Mouse (Mus musculus) midbrain, embryonic 16.5 days (tissue): ENCODE measurements at regions not wholly inside any gene's neighbourhood (a gene's known extent, or its start where the extent isn't known, plus 50 kb on each side); places are given as distances from the start of the nearest gene placed in this dataset.

ENCODE experiments used
- ATAC-seq: fragments of 200-750 bp; cut with Nextera tagmentation; 2 replicates; pipeline ENCODE4 v1.8.0; 2017; ENCODE audit warnings: moderate TSS enrichment
- H3K27ac ChIP-seq: fragments of 300-500 bp; sonication (generic); 2 replicates; pipeline ENCODE4 v1.5.1; 2014; ENCODE audit warnings: mild to moderate bottlenecking, low read length, mixed read lengths
- H3K27me3 ChIP-seq: fragments of 300-500 bp; sonication (generic); 2 replicates; pipeline ENCODE4 v1.6.1; 2014; ENCODE audit warnings: low read depth, low read length, mixed read lengths; ENCODE audit not compliant: control insufficient read depth, insufficient read depth
- H3K36me3 ChIP-seq: fragments of 300-500 bp; sonication (generic); 2 replicates; pipeline ENCODE4 v1.6.1; 2014; ENCODE audit warnings: mild to moderate bottlenecking, low read length, moderate library complexity, mixed read lengths; ENCODE audit not compliant: control insufficient read depth, insufficient read depth
- H3K4me1 ChIP-seq: fragments of 300-500 bp; sonication (generic); 2 replicates; pipeline ENCODE4 v1.6.1; 2014; ENCODE audit warnings: mild to moderate bottlenecking, low read length, mixed read lengths; ENCODE audit not compliant: control insufficient read depth, insufficient read depth
- H3K4me2 ChIP-seq: fragments of 300-500 bp; sonication (generic); 2 replicates; pipeline ENCODE4 v1.6.1; 2014; ENCODE audit warnings: mild to moderate bottlenecking, low read length, mixed read lengths
- H3K4me3 ChIP-seq: fragments of 300-500 bp; sonication (generic); 2 replicates; pipeline ENCODE4 v1.5.1; 2014; ENCODE audit warnings: low read depth, mild to moderate bottlenecking, low read length, moderate library complexity, mixed read lengths
- H3K9ac ChIP-seq: fragments of 300-500 bp; sonication (generic); 2 replicates; pipeline ENCODE4 v1.6.1; 2014; ENCODE audit warnings: low read depth, low read length, mixed read lengths
- H3K9me3 ChIP-seq: fragments of 300-500 bp; sonication (generic); replicated peaks from 2 replicates; pipeline ENCODE4 v1.6.1; 2014; ENCODE audit warnings: mild to moderate bottlenecking, low read length, mixed read lengths; ENCODE audit not compliant: control insufficient read depth, poor library complexity, severe bottlenecking
- WGBS: fragments of 180-500 bp; shearing (Covaris S2); extraction: QIAGEN DNeasy Blood & Tissue Kit; methylation state at CpG from one replicate; pipeline ENCODE4 v1.1.7; 2014; 5-methylcytosine and 5-hydroxymethylcytosine counted together

- Histone ChIP-seq H3K36me3 (no peaks in the 10 kb centered on the region), H3K9ac (no peak overlapping the region), H3K27ac (no peak overlapping the region), H3K27me3 (no peaks in the 10 kb centered on the region), H3K4me1 (no peaks in the 10 kb centered on the region), H3K4me3 (no peak overlapping the region), H3K9me3 (no peaks in the 10 kb centered on the region), H3K4me2 (no peak overlapping the region)
- 65% methylated on average over 3 of the region's 3 CpGs for WGBS
- no peak for ATAC-seq
Measured at GRCm38 (mm10) chr12:47275904-47276303, 457.2 kb upstream of the Nova1 start.

DNA sequence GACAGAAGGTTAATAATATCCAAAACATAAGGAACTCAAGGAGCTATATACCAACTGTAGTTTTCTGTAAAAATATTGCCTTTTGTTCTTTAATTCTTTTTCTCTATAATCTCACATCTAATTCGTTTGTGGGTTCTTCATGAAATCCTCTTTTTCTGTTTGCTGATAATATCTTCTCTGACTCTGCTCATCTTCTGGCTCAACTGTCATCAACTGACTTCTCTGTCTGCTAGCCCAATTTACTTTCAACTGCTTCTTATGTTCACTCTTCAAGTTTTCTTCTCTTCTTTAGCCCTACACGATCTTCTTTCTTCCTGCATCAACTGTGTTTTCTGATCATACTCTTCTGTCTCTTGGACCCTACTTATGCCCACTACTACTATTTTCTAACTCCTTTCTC is 453.6 kb upstream of the Nova1 start:
- Histone ChIP-seq H3K4me1 (no peaks in the 10 kb centered on the region), H3K27ac (no peak overlapping the region), H3K9me3 (no peaks in the 10 kb centered on the region), H3K27me3 (no peaks in the 10 kb centered on the region), H3K36me3 (no peaks in the 10 kb centered on the region), H3K9ac (no peak overlapping the region), H3K4me2 (no peak overlapping the region), H3K4me3 (no peak overlapping the region)
- ATAC-seq, result no peak
- 79% methylated on average over 2 of the region's 2 CpGs for WGBS

DNA sequence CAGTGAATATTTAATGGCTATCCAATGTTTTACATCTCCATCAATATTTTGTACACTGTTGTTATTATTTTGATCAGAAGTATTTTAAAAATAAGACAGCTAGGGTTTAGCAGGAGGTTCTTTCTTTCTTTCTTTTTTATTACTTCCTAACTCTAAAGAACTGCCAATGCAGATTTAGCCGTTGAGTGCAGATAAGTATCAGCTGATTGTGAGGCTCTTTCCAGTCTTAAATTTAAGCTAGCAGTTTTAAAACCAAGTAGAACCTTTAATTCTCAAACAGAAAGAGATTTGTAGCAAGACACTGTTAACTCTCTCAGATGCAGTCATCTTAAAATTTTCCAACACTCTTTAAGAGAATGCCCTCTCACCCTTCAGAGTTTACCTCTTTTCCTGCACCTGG is 445.4 kb upstream of the Nova1 start:
- no peaks in the 10 kb centered on the region for H3K27me3 ChIP-seq
- H3K4me3 ChIP-seq, result no peak overlapping the region
- no peaks in the 10 kb centered on the region for H3K4me1 ChIP-seq
- no peaks in the 10 kb centered on the region for H3K9me3 ChIP-seq
- H3K4me2 ChIP-seq, result no peak overlapping the region
- ATAC-seq, result no peak
- H3K9ac ChIP-seq, result no peak overlapping the region
- 38% methylated on average over 1 of the region's 1 CpGs for WGBS
- H3K27ac ChIP-seq, result no peak overlapping the region
- H3K36me3 ChIP-seq, result no peaks in the 10 kb centered on the region

- no peaks in the 10 kb centered on the region for H3K9me3 ChIP-seq
- H3K9ac ChIP-seq, result no peak overlapping the region
- no peak overlapping the region for H3K4me3 ChIP-seq
- no peaks in the 10 kb centered on the region for H3K36me3 ChIP-seq
- H3K4me1 ChIP-seq, result no peaks in the 10 kb centered on the region
- H3K27me3 ChIP-seq, result no peaks in the 10 kb centered on the region
- WGBS, result 21% methylated on average over 1 of the region's 1 CpGs
- ATAC-seq, result no peak
- no peak overlapping the region for H3K27ac ChIP-seq
- H3K4me2 ChIP-seq, result no peak overlapping the region
Measured at GRCm38 (mm10) chr12:47263408-47263807, 444.7 kb upstream of the Nova1 start.

- no peak overlapping the region for H3K4me2 ChIP-seq
- H3K9me3 ChIP-seq, result no peaks in the 10 kb centered on the region
- no peak overlapping the region for H3K27ac ChIP-seq
- H3K36me3 ChIP-seq, result no peaks in the 10 kb centered on the region
- H3K4me3 ChIP-seq, result no peak overlapping the region
- no peaks in the 10 kb centered on the region for H3K27me3 ChIP-seq
- no peak overlapping the region for H3K9ac ChIP-seq
- no peaks in the 10 kb centered on the region for H3K4me1 ChIP-seq
- ATAC-seq, result no peak
Measured at GRCm38 (mm10) chr12:47252306-47252705, 433.6 kb upstream of the Nova1 start.

- no peak for ATAC-seq
- Histone ChIP-seq H3K4me2 (no peak overlapping the region), H3K4me1 (no peaks in the 10 kb centered on the region), H3K4me3 (no peak overlapping the region), H3K36me3 (no peaks in the 10 kb centered on the region), H3K9me3 (no peaks in the 10 kb centered on the region), H3K9ac (no peak overlapping the region), H3K27me3 (no peaks in the 10 kb centered on the region), H3K27ac (no peak overlapping the region)
- WGBS, result 70% methylated on average over 3 of the region's 3 CpGs
Measured at GRCm38 (mm10) chr12:47243623-47244514, 425.1 kb upstream of the Nova1 start.

DNA sequence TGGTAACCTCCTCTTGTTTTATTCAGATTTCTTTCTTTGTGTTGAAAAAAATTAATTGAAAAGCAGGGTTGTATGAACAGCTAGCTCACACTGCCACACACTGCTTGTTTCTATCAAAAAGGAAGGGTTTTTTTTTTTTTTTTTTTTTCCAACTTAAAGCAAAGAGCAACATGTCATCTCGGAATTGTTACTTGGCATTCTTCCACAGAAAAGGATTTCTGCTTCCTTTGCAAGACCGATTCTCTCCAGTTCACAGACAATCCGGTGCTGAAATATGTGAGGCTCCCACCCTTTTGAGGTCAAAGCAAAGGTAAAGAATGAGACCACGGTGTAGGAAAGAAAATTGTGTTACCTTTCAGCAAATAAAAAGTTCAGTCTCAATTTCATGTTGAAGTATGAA is 401.3 kb upstream of the Nova1 start:
- Histone ChIP-seq H3K4me1 (peaks cover 2% of the 10 kb centered on the region; the same call in 1 of the 2 replicates), H3K4me3 (no peak overlapping the region), H3K36me3 (no peaks in the 10 kb centered on the region), H3K27me3 (no peaks in the 10 kb centered on the region), H3K27ac (no peak overlapping the region), H3K9ac (no peak overlapping the region), H3K4me2 (no peak overlapping the region), H3K9me3 (no peaks in the 10 kb centered on the region)
- 52% methylated on average over 4 of the region's 4 CpGs for WGBS
- no peak for ATAC-seq

GRCm38 (mm10) chr12:47219340-47219739 is 400.6 kb upstream of the Nova1 start:
- no peak overlapping the region for H3K4me2 ChIP-seq
- peaks cover 2% of the 10 kb centered on the region; the same call in 1 of the 2 replicates for H3K4me1 ChIP-seq
- no peak for ATAC-seq
- no peak overlapping the region for H3K9ac ChIP-seq
- no peaks in the 10 kb centered on the region for H3K36me3 ChIP-seq
- no peak overlapping the region for H3K4me3 ChIP-seq
- no peaks in the 10 kb centered on the region for H3K9me3 ChIP-seq
- no peaks in the 10 kb centered on the region for H3K27me3 ChIP-seq
- H3K27ac ChIP-seq, result no peak overlapping the region
- WGBS, result 51% methylated on average over 2 of the region's 2 CpGs

- ATAC-seq, result no peak
- WGBS, result 86% methylated on average over 4 of the region's 4 CpGs
- no peak overlapping the region for H3K4me2 ChIP-seq
Measured at GRCm38 (mm10) chr12:47211417-47212104, 392.8 kb upstream of the Nova1 start.

More at GRCm38 (mm10) chr12:47211417-47212104, 392.8 kb upstream of the Nova1 start:
- Histone ChIP-seq H3K9me3 (no peaks in the 10 kb centered on the region), H3K4me1 (no peaks in the 10 kb centered on the region), H3K36me3 (no peaks in the 10 kb centered on the region), H3K27me3 (no peaks in the 10 kb centered on the region), H3K4me3 (no peak overlapping the region), H3K9ac (no peak overlapping the region), H3K27ac (no peak overlapping the region)
